Mouse (Mus musculus) embryonic fibroblast, embryonic 13.5 days (primary cell): Measurements from ENCODE around the gene Glud1. TPM values are rescaled to one million over a fixed set of nuclear protein-coding genes. Genes with fewer than 3 reads are reported as not detected.
"Not testable (repeated sequence)": the region's sequence is repeated elsewhere in the genome, so short reads cannot be mapped to it uniquely, and the experiment has no call there.

Source experiments
- H3K27ac ChIP-seq: 2 replicates; pipeline ENCODE4 v1.5.1; 2012; ENCODE audit warnings: low read length, control low read depth, inconsistent platforms; ENCODE audit not compliant: insufficient read depth
- H3K4me1 ChIP-seq: 2 replicates; pipeline ENCODE4 v1.6.1; 2011; ENCODE audit warnings: low read length; ENCODE audit not compliant: control insufficient read depth, insufficient read depth
- H3K4me3 ChIP-seq: 2 replicates; pipeline ENCODE4 v1.5.1; 2011; ENCODE audit warnings: mild to moderate bottlenecking, control low read depth, low read length; ENCODE audit not compliant: insufficient read depth
- CTCF ChIP-seq: IDR thresholded peaks from 2 replicates; pipeline ENCODE4 v1.5.1; 2011; ENCODE audit warnings: mild to moderate bottlenecking, control low read depth, low read length, moderate library complexity, borderline replicate concordance; ENCODE audit not compliant: insufficient read depth
- POLR2A ChIP-seq: IDR thresholded peaks from 2 replicates; pipeline ENCODE4 v1.6.1; 2011; ENCODE audit warnings: low read depth, mild to moderate bottlenecking, control low read depth, low read length, moderate library complexity
- polyA plus RNA-seq: library from polyadenylated mRNA; stranded (reverse); fragments of >200 nt; gene quantifications from 2 replicates; pipeline ENCODE4 v1.2.4, GENCODE M21; 2011; ENCODE audit warnings: low read depth; ENCODE audit not compliant: missing spikeins, insufficient read length

Glud1 gene
- polyA plus RNA-seq, 1 experiment: 159 TPM

DNA sequence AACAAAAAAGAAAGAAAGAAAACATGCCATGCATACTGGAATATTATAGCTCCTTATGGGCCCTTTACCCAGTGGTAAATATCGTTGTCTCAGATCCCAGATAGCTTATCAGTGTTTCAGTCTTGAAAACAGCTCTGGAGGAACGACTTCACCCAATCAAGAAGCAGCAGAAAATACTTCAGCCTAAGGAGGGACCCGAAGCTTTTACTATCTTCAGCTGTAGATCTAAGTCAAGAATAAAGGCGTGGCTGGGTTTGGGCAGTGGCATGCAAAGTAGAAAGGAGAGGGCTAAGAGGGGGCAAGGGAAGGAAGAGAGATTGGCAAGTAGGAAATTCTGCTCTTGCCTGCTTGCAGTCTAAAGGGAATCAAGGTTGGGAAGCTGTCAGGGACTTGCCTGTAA lies 51.6 kb downstream of the Glud1 start:
- no peak overlapping the region for H3K27ac ChIP-seq
- TF ChIP-seq POLR2A: no peak
- TF ChIP-seq CTCF: no peak
- H3K4me3 ChIP-seq: no peak overlapping the region
- peaks cover 4% of the 10 kb centered on the region for H3K4me1 ChIP-seq

- Histone ChIP-seq H3K4me1 (peaks cover 4% of the 10 kb centered on the region), H3K27ac (peak overlapping the region; percentile 72), H3K4me3 (no peak overlapping the region)
- TF ChIP-seq POLR2A (no peak), CTCF (peak; percentile 57; the same call in 1 of the 2 replicates)
Measured at GRCm38 (mm10) chr14:34362726-34363445, 52.4 kb downstream of the Glud1 start.

GRCm38 (mm10) chr14:34363490-34364253 lies 53.1 kb downstream of the Glud1 start:
- peak; percentile 73 for TF ChIP-seq POLR2A
- TF ChIP-seq CTCF: peak; percentile 34; the same call in 1 of the 2 replicates
- peak overlapping the region; percentile 72 for H3K27ac ChIP-seq
- H3K4me3 ChIP-seq: peak overlapping the region; percentile 18; the same call in 1 of the 2 replicates
- H3K4me1 ChIP-seq: no peaks in the 10 kb centered on the region; the same call in 1 of the 2 replicates

- peak overlapping the region; percentile 72 for H3K27ac ChIP-seq
- H3K4me3 ChIP-seq, H3K4me1 ChIP-seq: not testable (repeated sequence)
Measured at GRCm38 (mm10) chr14:34364254-34365146, 54.0 kb downstream of the Glud1 start.

- no peak for TF ChIP-seq CTCF
- TF ChIP-seq POLR2A: no peak
- Histone ChIP-seq H3K4me3 (no peak overlapping the region), H3K27ac (no peak overlapping the region), H3K4me1 (no peaks in the 10 kb centered on the region; the same call in 1 of the 2 replicates)
Measured at GRCm38 (mm10) chr14:34365147-34365507, 54.6 kb downstream of the Glud1 start.

DNA sequence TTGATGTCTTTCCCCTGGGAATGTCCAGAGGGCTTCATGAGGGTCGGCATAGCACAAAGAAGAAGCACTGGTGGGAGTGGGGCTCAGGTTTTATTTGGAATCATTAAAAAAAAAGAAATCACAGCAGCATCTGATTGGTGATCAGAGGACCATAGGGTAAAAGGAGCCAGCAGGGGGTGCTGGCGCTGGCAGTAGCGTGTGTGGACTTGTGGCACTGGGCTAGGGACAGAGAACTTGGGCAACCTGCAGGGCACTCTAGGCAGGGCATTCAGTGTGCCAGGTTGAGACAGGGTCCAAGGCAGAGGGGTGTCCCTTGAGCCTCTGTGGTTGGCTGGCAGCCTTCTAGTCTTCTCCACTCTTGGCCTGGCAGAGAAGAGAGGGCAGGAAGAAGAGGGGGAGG lies 59.7 kb downstream of the Glud1 start:
- Histone ChIP-seq H3K4me1 (no peaks in the 10 kb centered on the region), H3K4me3 (no peak overlapping the region), H3K27ac (no peak overlapping the region)
- TF ChIP-seq CTCF (no peak), POLR2A (no peak)

GRCm38 (mm10) chr14:34370921-34371320 lies 60.4 kb downstream of the Glud1 start:
- H3K27ac ChIP-seq: no peak overlapping the region
- H3K4me3 ChIP-seq: no peak overlapping the region
- H3K4me1 ChIP-seq: no peaks in the 10 kb centered on the region
- no peak for TF ChIP-seq CTCF

GRCm38 (mm10) chr14:34371763-34372162 lies 61.2 kb downstream of the Glud1 start:
- TF ChIP-seq CTCF: no peak
- TF ChIP-seq POLR2A: no peak
- Histone ChIP-seq H3K4me3 (no peak overlapping the region), H3K27ac (no peak overlapping the region), H3K4me1 (no peaks in the 10 kb centered on the region)

GRCm38 (mm10) chr14:34372646-34373045 lies 62.1 kb downstream of the Glud1 start:
- no peak overlapping the region for H3K4me3 ChIP-seq
- no peak overlapping the region for H3K27ac ChIP-seq
- H3K4me1 ChIP-seq: no peaks in the 10 kb centered on the region
- TF ChIP-seq CTCF: peak; percentile 43; the same call in 1 of the 2 replicates
- TF ChIP-seq POLR2A: no peak

DNA sequence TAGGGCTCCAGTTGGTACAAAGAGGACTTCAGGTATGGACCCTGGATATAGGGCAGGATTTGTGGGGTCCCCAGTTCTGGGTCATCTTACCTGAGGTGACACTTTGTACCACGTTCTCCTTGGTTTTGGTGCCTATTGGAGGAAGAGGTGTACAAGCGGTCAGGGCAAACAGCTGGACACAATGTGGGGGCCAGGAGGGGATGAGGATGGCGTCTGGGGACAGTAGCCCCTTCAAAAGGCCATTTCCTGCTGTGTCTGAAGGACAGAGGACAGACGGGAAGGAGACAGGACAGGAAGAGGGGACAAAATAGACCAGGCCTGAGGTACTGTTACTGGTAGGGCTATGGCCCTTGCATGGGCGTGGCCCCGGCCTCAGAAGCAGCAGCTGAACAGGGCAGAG lies 63.1 kb downstream of the Glud1 start:
- TF ChIP-seq POLR2A (no peak), CTCF (no peak)
- Histone ChIP-seq H3K4me1 (peaks cover under 1% of the 10 kb centered on the region; the same call in 1 of the 2 replicates), H3K27ac (no peak overlapping the region), H3K4me3 (no peak overlapping the region)
